Mouse (Mus musculus): Measurements from ENCODE around the gene Slc1a2. TPM values are rescaled to one million over a fixed set of nuclear protein-coding genes. Genes with fewer than 3 reads are reported as not detected.
A peak's percentile ranks its signal among the peaks of the same experiment; 100 is the strongest.

Gene Slc1a2
- polyA plus RNA-seq (2012; rRNA removed), result 570 and 587 TPM in 2 replicates

DNA sequence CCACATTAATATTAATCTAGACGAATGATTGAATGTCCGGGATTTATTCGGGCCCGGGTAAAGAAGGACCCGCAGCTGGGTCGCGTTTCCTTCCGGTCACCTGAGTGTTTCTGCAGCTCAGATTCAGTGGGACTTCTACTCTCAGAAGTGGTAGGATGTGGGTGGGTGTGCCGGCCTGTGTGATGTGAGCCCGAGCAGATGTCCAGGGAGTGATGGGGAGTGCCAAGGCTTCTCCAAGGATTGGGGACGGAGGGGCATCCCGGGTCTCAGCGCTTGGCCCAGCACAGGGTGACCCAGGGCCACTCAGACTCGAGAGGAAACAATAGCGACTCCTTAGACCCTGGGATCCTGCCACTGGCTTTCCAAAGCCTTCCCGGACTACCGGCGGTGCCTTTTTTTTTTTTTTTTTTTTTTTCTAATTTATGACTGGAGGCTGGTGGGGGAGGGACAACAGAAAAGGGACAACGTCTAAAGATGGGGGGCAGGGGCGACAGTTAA lies at the start of gene Slc1a2:
Slc1a2 (plus strand) TSS at position 497 of the 498 bp plus-strand sequence.
- DNase-seq (ENCODE audit: extremely low spot score in 1 of 2, low spot score in 1 of 2), result peak in 1 of 2 experiments; percentile 70

- DNase-seq (ENCODE audit: extremely low spot score in 1 of 2, low spot score in 1 of 2), result no peak
These were observed 48.0 kb upstream of the Slc1a2 start for GRCm38 (mm10) chr2:102610485-102610884.

GRCm38 (mm10) chr2:102616637-102617036 lies 41.8 kb upstream of the Slc1a2 start:
- DNase-seq (ENCODE audit: extremely low spot score in 1 of 2, low spot score in 1 of 2), result no peak

- DNase-seq (ENCODE audit: extremely low spot score in 1 of 2, low spot score in 1 of 2), result peak; percentile 33 to 54
These were observed 37.6 kb upstream of the Slc1a2 start for GRCm38 (mm10) chr2:102620744-102621429.

DNA sequence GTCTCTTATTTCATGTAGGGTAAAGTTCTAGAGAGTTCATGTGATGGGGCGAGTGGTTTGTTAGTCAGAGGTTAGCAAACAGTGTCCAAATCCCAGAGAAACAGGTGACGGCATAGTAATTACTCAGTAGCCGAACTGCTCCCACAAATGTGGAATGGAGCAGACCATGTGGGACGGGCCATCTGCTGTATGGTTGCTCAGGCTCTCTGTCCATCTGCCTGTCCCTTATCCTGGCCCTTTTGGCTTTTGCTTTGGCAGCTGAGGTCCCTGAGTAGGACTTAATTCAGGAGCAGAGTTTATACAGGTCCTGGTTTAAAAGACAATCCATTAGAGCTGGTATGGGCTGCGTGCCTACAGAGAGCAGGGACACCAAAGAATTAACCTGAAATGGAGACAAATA lies 36.3 kb upstream of the Slc1a2 start:
- no peak for DNase-seq (ENCODE audit: extremely low spot score in 1 of 2, low spot score in 1 of 2)

GRCm38 (mm10) chr2:102622943-102623342 lies 35.5 kb upstream of the Slc1a2 start:
- peak in 1 of 2 experiments; percentile 43 for DNase-seq (ENCODE audit: extremely low spot score in 1 of 2, low spot score in 1 of 2)

DNA sequence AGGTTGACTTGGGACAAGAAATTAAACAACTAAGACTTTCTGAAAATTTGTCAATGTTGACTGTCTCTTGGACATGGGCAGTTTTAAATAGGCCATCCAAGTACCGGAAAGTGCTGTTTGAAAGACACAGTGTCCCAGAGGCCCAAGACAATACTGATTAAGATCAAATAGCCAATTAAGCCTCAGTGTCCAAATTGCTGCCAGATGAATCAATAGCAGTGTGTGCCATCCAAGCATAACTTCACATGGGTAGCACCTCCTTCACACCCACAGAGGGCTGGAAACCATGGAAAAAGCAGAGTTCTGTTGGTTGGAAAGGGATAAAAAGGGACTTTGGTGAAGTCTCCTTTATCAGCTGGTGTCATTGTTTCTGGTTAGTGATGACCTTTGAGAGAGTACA lies 33.9 kb upstream of the Slc1a2 start:
- no peak for DNase-seq (ENCODE audit: extremely low spot score in 1 of 2, low spot score in 1 of 2)

GRCm38 (mm10) chr2:102632361-102632760 lies 26.1 kb upstream of the Slc1a2 start:
- no peak for DNase-seq (ENCODE audit: extremely low spot score in 1 of 2, low spot score in 1 of 2)

DNA sequence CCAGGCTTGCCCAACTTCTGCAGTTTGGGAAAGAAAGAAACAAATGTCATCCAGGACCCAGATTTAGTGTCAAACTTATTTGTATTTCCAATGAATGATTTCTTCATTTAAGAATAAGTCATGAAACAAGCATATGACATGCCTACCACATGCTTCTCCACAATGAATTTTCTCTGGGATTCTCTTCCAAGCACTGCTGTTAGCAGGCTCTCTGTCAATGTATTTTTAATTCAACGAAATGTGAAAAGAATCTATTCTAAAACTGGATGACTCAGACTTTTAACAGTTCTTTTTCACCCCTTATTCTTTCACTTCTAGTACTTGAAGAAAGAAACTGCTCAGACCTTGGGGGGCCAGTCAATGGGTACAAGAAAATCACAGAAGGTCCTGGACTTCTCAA lies 24.4 kb upstream of the Slc1a2 start:
- DNase-seq (ENCODE audit: extremely low spot score in 1 of 2, low spot score in 1 of 2), result peak in 1 of 2 experiments; percentile 57

GRCm38 (mm10) chr2:102635523-102636060 lies 22.9 kb upstream of the Slc1a2 start:
- DNase-seq (ENCODE audit: extremely low spot score in 1 of 2, low spot score in 1 of 2), result peak in 1 of 2 experiments; percentile 25

DNA sequence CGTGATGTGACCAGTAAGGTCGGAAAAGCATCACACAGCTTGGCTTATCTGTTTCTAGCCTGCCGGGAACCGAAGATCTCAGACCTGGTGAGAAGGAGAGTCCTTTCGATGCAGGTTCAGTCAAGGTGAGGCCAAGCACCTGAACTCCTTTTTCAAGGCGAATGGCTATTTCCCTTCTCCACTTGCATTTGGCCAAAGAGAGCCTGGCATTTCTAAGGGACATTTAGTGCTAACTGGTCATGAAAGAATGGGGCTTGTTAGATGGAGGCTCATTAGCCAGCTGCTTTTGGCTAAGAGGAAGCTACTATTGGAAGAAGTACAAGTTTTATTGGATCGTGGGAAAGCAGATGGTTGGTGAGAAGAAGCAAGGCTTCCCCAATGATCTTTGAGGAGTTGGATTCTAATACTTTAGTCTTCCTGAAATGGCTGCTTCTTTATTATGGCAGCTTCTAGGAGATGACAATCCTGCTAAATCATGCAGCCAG lies 22.3 kb upstream of the Slc1a2 start:
- DNase-seq (ENCODE audit: extremely low spot score in 1 of 2, low spot score in 1 of 2), result no peak

DNA sequence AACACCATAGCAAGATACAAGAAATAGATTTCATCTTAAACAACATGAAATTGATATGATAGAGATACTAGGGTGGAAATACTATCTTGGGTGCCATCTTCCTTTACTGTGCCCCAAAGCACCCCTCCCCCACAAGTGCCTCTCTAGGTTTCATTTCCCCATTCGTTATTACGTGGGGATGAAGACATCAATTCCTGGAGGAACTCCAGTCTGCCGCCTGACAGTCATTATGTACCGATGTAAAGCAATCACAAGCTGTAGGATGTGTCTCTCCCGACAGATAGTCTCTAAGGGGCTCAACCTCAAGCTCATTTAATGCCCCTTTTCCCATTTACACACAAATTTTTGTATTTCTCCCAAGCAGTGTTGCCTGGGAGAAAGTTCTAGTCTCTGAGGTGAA lies 20.3 kb upstream of the Slc1a2 start:
- DNase-seq (ENCODE audit: extremely low spot score in 1 of 2, low spot score in 1 of 2), result no peak

DNA sequence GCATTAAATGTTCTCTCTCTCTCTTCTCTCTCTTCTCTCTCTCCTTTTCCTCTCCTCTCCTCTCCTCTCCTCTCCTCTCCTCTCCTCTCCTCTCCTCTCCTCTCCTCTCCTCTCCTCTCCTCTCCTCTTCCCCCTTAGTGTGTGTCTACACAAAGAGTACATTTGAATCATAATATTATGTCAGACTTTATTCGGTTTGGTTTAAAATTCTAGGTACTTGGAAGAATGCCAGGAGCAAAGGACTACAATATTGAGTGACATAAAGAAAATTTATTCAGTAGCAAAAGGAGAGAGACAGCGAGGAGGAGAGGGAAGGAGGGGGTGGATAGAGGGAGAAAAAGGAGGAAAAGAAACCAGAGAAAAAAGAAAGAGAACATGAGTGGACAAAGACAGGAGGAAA lies 19.8 kb upstream of the Slc1a2 start:
- DNase-seq (ENCODE audit: extremely low spot score in 1 of 2, low spot score in 1 of 2), result no peak

DNA sequence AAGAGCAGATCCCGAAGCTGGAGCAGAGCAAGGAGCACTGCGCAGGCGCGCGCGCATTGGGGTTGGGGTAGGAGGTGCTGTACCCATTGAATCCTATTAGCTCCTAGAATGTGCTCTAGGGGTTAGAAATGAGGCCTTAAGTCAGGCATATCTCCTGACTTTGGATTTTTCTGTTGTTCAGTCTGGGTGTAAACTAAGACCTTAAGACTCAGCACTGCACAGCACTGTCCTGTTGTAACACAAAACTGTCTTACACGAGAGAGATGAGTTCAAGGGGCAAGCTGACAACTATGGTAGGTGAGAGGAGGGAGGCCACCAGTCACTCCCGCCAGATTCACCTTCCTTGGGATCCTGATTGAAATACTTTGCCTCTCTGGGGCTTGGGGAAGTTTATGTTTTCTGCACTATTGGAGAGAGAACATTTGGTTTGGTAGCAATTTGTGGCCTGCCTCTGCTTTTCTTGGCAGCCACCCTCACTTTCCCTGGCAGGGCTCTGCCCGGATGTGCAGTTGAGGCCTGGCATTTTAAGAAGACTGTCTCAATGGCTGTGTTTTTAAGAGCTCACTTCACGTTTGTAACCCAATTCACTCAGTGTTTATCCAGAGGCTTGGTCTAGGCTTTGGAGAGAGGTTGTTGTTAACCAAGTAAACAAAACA lies 9.5 kb upstream of the Slc1a2 start:
- peak; percentile 57 to 84 for DNase-seq (ENCODE audit: extremely low spot score in 1 of 2, low spot score in 1 of 2)

- DNase-seq (ENCODE audit: extremely low spot score in 1 of 2, low spot score in 1 of 2), result no peak
These were observed 8.1 kb upstream of the Slc1a2 start for GRCm38 (mm10) chr2:102650322-102650721.

GRCm38 (mm10) chr2:102655966-102656725 lies 2.3 kb upstream of the Slc1a2 start:
- DNase-seq (ENCODE audit: extremely low spot score in 1 of 2, low spot score in 1 of 2), result no peak

GRCm38 (mm10) chr2:102657726-102658125 lies 733 bp upstream of the Slc1a2 start:
- peak in 1 of 2 experiments; percentile 76 for DNase-seq (ENCODE audit: extremely low spot score in 1 of 2, low spot score in 1 of 2)

DNA sequence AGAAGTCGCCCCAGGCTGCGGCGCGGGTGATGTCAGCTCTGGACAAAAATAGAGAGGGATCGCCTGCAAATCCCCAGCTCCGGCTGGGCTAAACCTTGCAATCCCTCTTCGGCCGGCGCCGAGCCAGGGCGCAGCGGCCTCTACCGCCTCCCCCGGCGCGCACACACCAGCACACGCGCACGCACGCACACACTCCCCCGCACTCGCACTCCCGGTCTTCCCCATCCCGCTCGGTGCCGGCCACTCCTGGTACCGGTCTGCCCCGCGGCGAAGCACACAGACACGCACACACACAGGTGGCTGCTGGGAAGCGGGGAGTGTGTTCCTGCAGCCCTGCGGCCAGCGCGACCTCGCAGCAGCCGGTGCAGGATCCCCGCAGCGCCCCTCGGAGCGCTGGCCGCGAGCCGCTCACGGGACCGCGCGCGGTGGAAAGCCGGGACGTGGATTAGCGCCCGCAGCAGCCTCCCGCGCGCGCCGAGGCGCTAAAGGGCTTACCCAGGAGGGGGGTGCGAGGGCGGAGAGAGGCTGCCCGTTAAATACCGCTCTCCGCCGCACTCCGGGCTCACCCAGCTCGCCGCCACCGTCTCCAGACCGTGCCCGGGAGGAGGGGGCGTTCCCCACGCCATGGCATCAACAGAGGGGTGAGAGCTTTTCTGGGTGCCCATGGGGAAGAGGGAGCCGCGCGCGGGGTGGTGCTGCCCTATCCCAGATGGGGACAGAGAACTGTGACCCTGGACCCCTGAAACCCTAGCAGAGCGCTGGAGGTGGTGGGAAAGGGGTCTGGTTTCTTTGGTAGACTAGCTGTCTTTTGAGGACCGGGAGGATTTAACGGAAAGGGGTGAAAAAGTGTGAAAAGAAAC lies 432 bp downstream of the Slc1a2 start:
- peak in 1 of 2 experiments; percentile 76 for DNase-seq (ENCODE audit: extremely low spot score in 1 of 2, low spot score in 1 of 2)

- no peak for DNase-seq (ENCODE audit: extremely low spot score in 1 of 2, low spot score in 1 of 2)
These were observed 1.0 kb downstream of the Slc1a2 start for GRCm38 (mm10) chr2:102659521-102659830.

DNA sequence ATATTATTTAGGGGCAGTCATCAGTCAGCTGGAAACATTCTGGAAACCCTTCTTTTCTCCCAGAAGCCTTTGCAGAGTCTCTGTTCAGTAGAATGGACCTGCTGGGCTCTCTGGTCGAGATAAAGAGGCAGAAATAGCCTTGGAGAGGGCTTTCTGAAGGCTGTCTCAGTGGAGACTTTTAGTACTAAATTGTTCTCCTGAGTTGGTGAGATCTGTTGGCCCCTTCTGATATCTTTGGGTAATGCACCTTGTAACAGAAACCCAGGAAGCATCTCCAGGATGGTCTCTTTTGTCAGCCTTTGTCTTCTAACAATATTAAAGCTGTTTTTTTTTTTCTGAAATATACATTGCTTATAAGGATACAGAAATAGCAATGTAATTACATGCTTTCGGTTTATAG lies 2.6 kb downstream of the Slc1a2 start:
- no peak for DNase-seq (ENCODE audit: extremely low spot score in 1 of 2, low spot score in 1 of 2)

Measured in frontal cortex, adult 2 months (tissue).